Mouse (Mus musculus) ovary, postnatal 10 days (tissue): ENCODE data around the gene Gm3336.

ENCODE experiments used
- DNase-seq: peaks from one replicate; pipeline ENCODE4 v3.0.0; 2022; ENCODE audit warnings: low spot score

Gene Gm3336

DNA sequence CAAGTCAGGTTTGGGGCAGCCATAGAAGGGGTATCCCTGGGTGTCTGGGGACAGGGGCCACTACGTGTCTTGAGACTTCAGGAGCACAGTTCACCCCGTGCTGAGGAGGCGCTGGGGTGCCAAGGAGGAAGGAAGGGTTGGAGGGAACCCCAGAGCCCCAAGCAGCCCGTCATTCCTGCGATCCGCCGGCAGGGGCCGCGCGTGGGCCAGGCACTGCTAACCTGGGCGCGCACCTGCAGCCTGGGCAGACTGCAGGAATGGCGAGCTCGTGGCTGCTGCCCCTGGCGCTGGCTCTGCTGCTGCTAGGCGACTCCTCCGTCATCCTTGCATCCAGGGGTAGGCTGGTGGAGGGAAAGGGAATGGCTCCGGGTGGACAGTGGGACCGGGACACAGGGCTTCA, at the start of gene Gm3336:
TSS of gene Gm3336 (plus strand) at position 247 of the 400 bp plus-strand sequence.
- no peak for DNase-seq

DNA sequence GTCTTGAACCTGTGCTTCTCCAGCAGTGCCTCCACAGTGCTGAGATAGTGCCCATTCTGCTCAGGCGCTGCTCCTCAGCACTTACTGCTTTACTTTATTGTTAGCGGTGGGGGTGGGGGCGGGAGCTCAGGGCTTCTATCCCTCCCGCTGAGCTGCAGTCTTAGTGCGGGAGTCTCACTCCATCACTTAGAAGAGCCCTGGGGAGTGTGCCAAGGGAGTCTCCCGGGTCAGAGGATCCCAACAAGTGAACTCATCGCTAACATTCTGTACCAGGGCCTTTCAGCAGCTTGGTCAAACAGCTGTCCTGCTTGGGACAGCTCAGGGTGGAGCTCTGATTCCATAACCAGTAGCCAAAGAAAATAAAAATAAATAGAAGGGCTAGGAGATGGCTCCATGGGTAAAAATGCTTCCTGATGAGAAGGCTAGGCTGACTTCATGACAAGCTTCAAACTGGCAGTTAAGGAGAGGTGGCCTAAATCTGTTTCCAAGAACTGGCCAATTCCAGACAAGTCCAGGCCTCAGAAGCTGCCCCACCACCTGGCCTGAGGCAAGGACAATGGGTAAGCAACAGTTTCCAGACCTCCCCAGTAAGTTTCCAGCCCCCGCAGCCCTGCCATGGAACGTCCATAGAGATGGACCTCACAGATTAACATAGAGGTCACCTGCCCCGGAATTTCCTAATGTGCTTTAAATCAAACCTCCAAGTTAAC, 46.6 kb upstream of the Gm3336 start:
- no peak for DNase-seq

- no peak for DNase-seq
Observed at GRCm38 (mm10) chr8:70672325-70673078, 45.8 kb upstream of the Gm3336 start.

DNA sequence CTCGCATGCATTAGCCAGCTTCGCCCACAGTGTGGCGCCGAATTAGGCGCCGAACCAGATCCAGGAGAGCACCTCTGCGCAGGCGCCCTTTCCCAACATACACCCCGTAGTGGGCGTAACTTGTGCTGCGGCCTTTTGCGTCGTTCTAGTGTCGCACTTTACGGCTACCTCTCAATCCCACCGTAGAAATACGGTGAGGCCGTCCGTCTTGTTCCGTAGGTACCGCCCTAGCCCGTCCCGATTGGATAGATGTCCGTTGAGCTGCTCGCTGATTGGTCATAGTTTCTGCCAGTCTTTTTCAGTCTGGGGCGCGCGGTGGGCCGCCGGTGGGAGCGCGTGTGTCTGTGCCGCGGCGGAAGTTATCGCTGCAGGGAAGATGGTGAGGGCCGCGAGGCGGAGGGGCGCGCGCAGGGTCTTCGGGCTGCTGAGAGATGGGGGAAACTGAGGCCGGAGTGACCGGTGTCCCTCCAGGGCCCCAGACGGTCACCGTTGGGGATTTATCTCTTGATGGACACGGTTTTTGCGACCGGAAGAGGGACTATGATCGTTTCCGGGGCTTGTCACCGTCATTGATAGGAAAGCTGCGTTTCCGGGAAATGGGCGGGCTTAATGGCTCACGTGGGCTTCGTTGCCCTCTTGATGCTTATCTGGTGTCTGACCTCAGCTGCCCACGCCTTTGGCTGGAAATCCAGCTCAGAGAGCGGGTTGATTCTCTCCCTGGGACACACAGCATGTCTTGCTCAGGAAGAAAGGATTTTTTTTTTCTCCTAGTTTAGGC, 45.1 kb upstream of the Gm3336 start, which contains the start of gene Lsm4:
TSS of gene Lsm4 (plus strand) at position 170 of the 778 bp plus-strand sequence.
- DNase-seq, result peak; percentile 96

- no peak for DNase-seq
Observed at GRCm38 (mm10) chr8:70674109-70674508, 44.2 kb upstream of the Gm3336 start.

DNA sequence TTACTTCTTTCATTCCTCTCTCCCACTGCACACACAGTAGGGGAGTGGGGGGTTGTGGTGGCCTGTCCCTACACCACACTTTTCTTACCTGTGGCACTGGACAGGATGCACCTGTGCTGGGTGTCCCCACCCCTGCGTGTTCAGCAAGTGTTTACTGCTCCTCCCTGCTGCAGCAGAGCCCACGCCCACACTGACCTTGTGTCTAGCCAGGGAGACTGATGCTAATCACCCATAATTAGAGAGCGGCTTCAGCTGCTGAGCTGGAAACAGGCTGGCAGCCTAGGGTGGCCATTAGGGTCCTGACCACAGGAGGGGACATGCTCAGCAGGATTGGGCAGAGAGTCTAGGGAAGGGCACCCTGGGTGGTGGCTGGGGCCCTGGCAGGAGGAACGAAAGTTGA, 43.6 kb upstream of the Gm3336 start:
- no peak for DNase-seq

DNA sequence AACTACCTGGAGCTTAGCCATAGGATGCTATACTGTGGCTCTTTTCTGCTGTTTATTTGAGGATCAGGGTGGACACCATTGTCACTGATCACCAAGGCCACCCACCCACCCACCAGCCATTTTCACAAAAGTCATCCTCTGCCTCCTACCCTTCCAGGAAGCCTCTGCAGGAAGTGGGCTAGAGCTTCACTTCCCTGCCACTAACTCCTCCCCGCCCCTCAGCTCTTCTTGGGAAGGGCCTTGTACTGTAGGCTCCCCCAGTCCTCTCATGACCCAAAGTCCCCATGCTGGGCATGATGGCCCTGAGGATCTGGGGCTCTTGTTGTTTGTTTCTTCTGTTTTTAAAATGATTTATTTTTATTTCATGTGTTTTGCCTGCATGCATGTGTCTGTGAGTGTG, 43.0 kb upstream of the Gm3336 start:
- no peak for DNase-seq

GRCm38 (mm10) chr8:70677451-70678080, 40.8 kb upstream of the Gm3336 start:
- DNase-seq, result no peak

DNA sequence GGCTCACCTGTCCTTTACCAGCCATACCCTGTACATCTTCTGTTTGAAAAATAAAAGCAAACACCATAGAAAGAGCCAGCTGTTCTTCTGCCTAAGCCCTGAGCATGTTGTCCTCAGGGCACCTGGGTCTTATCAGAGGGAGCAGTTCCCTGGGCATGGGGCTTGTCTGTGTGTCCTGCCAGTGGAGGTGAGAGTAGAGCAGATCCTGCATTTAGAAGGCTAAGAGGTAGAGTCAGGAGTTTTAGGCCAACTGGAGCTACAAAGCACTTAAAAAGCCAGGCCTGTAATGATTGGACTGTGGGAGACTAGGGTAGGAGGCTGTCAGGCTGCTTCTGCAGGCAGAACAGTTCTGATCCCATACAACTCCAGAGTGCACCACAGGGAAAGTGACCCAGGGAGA, 39.7 kb upstream of the Gm3336 start:
- no peak for DNase-seq

DNA sequence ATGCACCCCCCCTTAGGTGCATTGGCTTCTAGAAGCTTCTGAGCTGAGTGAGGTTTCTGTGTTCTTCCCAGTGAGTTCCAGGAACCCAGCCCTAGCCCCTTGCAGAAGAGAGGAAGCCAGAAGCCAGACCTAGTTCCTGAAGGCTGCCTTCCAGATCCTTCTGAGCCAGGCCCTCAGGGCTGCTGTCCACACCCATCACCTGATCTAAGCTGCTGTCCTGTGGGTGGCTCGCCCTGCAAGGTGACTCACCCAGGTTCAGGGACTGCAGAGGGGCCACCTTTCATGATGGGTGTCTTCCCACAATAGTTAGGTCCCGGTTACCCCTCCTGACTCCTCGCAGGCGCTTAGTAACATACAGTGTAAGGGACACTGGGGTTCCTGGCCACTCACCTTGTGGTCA, 38.9 kb upstream of the Gm3336 start:
- DNase-seq, result no peak

GRCm38 (mm10) chr8:70680039-70680438, 38.3 kb upstream of the Gm3336 start:
- DNase-seq, result no peak

GRCm38 (mm10) chr8:70681410-70681809, 36.9 kb upstream of the Gm3336 start:
- no peak for DNase-seq

GRCm38 (mm10) chr8:70682193-70682592, 36.1 kb upstream of the Gm3336 start:
- DNase-seq, result no peak

DNA sequence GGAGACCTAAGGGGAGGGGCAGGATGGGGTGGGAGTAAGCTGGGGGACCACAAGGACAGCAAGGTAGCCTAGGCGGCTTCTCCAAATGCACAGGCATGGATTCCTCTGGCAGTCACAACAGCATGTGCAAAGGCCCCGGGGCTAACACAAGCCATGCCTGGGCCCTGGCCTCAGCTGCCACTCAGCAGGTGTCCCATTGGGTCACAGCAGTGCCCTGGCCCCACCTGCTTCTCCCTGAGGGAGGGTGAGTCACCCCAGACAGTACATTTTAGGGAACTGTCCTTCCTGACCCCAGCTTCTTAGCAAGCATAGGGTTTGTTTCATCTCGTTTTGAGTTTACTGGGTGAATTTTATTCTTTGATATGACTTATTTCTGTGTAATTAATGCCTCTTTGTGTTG, 35.7 kb upstream of the Gm3336 start:
- no peak for DNase-seq

- DNase-seq, result no peak
Observed at GRCm38 (mm10) chr8:70684291-70684690, 34.1 kb upstream of the Gm3336 start.

- DNase-seq, result no peak
Observed at GRCm38 (mm10) chr8:70687576-70687975, 30.8 kb upstream of the Gm3336 start.

DNA sequence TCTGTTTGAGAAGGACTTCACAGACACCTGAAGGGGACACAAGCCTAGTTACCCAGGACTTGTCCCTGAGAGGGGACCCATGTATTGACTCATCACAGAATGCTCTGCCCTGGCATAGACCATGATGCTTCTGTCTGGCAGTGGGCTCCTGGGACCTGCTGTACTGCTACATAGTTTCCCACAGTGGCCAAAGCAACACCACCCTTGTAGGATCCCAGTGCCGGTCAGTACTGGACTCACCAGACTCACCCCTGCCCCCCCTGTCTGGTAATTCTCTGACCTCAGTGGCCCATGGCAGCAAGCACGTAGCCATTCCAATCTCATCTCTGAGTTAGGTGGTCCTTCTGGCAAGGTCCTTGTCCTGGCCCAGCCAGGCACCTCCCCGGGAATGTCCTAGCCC, 30.2 kb upstream of the Gm3336 start:
- no peak for DNase-seq

DNA sequence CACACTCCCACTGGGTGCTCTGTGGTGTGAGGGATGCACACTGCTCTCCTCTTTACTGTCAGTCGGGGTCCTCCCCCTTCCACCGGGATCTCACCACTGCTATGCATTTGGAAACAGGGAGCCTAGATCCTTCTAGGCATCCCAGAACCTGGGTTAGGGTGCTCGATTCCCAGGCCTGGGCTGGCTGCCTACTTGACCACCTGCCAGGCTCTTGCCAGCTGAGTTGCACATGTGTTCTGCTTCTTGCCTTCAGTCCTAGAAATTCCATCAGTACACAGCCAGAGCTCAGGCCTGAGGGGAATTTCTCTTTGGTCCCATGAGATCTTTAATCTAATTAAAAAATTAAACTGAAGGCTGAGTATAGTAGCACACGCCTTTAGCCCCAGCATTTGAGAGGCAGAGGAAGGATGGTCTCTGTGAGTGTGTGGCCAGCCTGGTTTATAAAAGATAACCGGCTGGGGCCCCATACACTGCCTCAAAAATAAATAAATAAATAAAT, 28.4 kb upstream of the Gm3336 start:
- no peak for DNase-seq

DNA sequence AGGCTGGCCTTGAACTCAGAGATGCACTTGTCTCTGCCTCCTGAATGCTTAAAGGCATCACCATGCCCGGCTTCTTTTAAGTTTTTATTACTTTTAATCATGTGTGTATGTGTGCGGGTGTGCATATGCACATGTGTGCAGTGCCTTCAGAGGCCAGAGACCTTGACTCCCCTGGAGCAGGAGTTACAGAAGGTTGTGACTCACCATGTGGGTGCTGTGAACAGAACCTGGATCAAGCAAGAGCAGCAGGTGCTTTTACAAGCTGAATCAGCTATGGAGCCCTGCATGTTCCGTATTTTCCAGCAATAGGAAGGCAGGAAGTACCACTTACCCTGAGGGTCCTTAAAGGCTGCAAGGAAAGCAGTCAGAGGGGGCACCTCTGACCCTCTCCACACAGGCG, 27.1 kb upstream of the Gm3336 start:
- DNase-seq, result no peak

DNA sequence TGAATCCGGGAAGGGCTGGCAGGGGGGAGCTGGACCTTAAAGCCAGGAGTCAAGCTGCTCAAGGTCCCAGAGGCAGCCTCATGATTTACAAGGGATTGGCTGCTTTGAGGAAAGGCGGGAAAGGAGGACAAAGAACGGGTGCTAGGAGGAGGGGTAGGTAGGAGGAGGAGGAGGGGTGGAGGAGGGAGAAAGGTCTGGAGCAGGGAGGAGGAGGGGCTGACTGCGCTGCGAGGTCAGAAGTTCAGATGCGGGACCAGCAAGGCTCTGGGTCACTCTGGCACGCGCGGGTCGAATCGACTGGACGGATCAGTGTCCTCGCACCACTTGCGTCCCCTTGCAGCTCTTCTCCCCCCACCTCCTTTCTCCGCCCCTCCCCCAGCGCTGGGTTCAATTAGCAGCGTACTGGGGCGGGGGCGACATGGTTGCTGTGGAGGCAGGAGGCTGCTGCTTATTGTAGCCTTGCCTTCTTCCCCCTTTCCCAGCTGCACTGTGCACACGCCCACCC, 26.6 kb upstream of the Gm3336 start:
- no peak for DNase-seq

GRCm38 (mm10) chr8:70693636-70694035, 24.7 kb upstream of the Gm3336 start:
- no peak for DNase-seq
